Mouse (Mus musculus) adrenal gland, postnatal 0 days (tissue): ENCODE results near the gene Vps37c. TPM values are rescaled to one million over a fixed set of nuclear protein-coding genes. Genes with fewer than 3 reads are reported as not detected.

Experiments
- polyA plus RNA-seq: library from polyadenylated mRNA; unstranded; fragments of >200 nt; fragmentation: Nextera tagmentation; extraction: Ambion mirVana; gene quantifications from 2 replicates; pipeline ENCODE4 v1.2.1, GENCODE M21; 2015

Vps37c gene
- 21.1 and 25.3 TPM in 2 replicates for polyA plus RNA-seq

DNA sequence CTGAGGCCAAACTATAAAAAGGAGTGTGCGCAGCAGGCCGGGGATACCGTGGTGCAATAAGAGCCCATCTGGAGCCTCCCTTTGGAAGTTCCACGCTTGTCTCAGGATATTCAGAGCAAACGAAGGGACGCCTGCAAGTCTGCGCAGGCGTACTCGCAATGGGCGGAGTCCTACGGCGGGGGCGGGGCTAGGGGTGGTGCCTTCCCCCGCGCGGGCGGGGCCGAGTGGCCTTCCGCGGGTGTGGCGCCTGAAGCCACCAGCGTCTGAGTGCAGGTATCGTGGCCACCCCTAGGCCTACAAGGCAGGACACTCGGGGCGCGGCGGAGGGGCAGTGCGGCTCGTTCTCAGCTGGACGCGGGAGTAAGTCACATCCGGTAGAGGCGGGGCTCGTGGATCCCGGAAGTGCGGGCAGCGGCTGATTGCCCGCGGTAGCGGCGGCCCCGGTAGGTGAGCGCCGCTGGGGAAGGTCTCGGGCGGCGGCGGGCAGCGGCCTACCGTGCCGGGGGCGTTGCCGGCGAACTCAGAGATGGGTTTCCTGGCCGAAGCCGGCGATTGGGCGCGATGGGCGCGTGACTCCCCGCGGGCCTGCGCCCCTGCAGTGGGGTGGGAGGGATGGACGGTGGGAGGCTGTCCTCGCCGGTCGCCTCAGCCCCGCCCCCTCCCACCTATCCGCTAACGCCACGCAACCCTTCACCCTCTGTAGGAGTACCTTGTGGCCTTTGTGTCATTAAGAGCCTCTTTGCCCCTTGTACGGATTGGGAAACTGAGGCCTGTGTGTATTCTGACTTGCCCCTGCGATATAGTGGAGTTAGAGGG lies at the start of gene Vps37c:
TSS of gene Vps37c (plus strand) at position 199 of the 816 bp plus-strand sequence.

DNA sequence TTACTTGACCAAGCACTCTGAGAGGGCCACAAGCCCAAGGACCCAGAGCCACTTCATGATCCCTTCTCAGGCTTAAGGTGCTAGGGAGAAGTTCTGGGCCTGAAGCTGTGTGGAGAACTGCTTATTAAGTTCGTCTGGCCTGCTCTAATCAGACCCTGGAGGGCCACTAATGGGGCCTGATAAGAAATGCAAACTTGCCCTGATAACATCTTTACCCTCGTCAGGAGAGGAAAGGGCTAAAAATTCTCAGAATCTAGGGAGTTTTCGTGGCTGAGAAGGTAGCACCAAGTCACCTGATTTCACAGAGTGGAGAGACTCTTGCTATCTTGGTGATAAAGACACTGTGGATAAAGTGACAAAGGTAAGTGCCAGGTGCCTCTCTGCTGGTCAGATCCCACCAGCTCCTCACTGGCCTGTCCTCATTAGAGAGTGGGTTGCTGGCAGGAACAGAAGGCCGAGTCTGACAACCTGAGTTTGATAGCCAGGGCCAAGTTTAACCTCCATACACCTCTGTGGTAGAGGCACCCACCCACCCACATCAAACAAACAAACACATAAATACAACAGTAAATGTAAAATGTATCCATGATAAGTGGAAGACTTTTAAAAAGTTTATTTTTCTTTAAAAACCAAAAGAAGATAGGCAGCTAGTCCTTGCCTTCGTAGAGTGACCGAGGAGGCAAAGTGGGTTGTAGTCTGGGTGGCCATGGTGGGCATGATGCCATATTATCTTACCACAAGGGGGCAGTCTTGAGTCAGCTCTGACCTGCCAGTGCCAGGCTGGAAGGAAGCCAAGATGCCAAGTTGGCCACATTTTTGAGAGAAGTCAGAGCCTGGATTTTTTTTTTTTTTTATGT lies 10.4 kb upstream of the Vps37c start, which contains the start of gene Pga5:
TSS of gene Pga5 (minus strand) at position 157 of the 857 bp plus-strand sequence.

DNA sequence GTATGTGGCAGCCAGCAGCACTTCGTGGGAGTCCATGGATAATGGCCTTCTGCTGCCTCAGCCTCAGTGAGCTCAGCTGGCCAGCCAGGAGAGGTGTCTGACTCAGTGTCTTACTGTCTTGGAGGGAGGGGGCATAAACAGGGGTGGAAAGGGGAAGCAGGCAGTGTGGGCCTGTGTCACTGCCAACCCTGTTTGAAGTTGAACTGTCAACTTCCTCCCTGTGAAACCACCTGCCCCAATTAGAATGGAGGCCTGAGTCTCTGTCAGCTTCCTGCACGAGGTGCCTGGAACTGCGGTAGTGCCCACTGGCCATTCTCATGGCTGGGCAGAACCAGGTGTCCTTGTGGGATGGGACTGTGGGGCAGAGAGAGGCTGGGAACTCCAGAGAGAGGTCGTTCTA lies 50.3 kb downstream of the Vps37c start, which contains the start of gene Cd5:
TSS of gene Cd5 (minus strand) at position 192 of the 400 bp plus-strand sequence.

Other genes with a start within 250 kb of the Vps37c start
- gene Lrrc10b, start 231.3 kb upstream of the Vps37c start, polyA plus RNA-seq = 0.65 and 1.9 TPM in 2 replicates
- gene Ppp1r32, start 205.8 kb upstream of the Vps37c start, polyA plus RNA-seq = not detected in 2 replicates
- 22.1 and 25.6 TPM in 2 replicates for gene Cpsf7, start 163.5 kb upstream of the Vps37c start, polyA plus RNA-seq
- 57.9 and 63.1 TPM in 2 replicates for gene Sdhaf2, start 162.6 kb upstream of the Vps37c start, polyA plus RNA-seq
- 32.8 and 45.4 TPM in 2 replicates for gene Tmem216, start 132.5 kb upstream of the Vps37c start, polyA plus RNA-seq
- gene Cyb561a3, start 111.6 kb upstream of the Vps37c start, polyA plus RNA-seq = 13.8 and 18.1 TPM in 2 replicates
- gene Tmem138, start 111.4 kb upstream of the Vps37c start, polyA plus RNA-seq = 22.6 and 28.9 TPM in 2 replicates
- gene Ddb1, start 83.4 kb upstream of the Vps37c start, polyA plus RNA-seq = 131 and 176 TPM in 2 replicates
- 15.3 and 15.4 TPM in 2 replicates for gene Tkfc, start 83.1 kb upstream of the Vps37c start, polyA plus RNA-seq
- 0.79 and 1.2 TPM in 2 replicates for gene Vwce, start 54.5 kb upstream of the Vps37c start, polyA plus RNA-seq
- gene Pga5, start 10.7 kb upstream of the Vps37c start, polyA plus RNA-seq = 2.2 and 49.2 TPM in 2 replicates
- 0.35 TPM in 1 of 2 replicates, not detected in the other for gene Cd5, start 50.3 kb downstream of the Vps37c start, polyA plus RNA-seq
- not detected in 2 replicates for gene Cd6, start 141.3 kb downstream of the Vps37c start, polyA plus RNA-seq
- 0.80 and 1.6 TPM in 2 replicates for gene Slc15a3, start 151.0 kb downstream of the Vps37c start, polyA plus RNA-seq
- gene Tmem132a, start 181.2 kb downstream of the Vps37c start, polyA plus RNA-seq = 25.0 and 26.9 TPM in 2 replicates
- gene Tmem109, start 193.3 kb downstream of the Vps37c start, polyA plus RNA-seq = 74.4 and 98.8 TPM in 2 replicates
- 26.1 and 41.2 TPM in 2 replicates for gene Prpf19, start 206.5 kb downstream of the Vps37c start, polyA plus RNA-seq
- gene Zp1, start 231.9 kb downstream of the Vps37c start, polyA plus RNA-seq = not detected in 2 replicates
- gene Ptgdr2, start 248.4 kb downstream of the Vps37c start, polyA plus RNA-seq = not detected in 2 replicates